Mouse (Mus musculus) kidney, embryonic 14.5 days (tissue): Measurements from ENCODE around the gene Rnase13. TPM values are rescaled to one million over a fixed set of nuclear protein-coding genes. Genes with fewer than 3 reads are reported as not detected.
"Not testable (repeated sequence)": the region's sequence is repeated elsewhere in the genome, so short reads cannot be mapped to it uniquely, and the experiment has no call there.

ENCODE experiments used
- ATAC-seq: fragments of 200-750 bp; cut with Nextera tagmentation; 2 replicates; pipeline ENCODE4 v1.8.0; 2017; ENCODE audit warnings: moderate number of reproducible peaks, mild to moderate bottlenecking, moderate TSS enrichment, moderate library complexity; ENCODE audit not compliant: low FRiP score, low TSS enrichment
- H3K27ac ChIP-seq: fragments of 300-500 bp; sonication (generic); 2 replicates; pipeline ENCODE4 v1.5.1; 2014; ENCODE audit warnings: low read depth, mild to moderate bottlenecking, low read length, moderate library complexity, mixed read lengths
- H3K27me3 ChIP-seq: fragments of 300-500 bp; sonication (generic); 2 replicates; pipeline ENCODE4 v1.6.1; 2014; ENCODE audit warnings: mild to moderate bottlenecking, low read length; ENCODE audit not compliant: control insufficient read depth, insufficient read depth
- H3K36me3 ChIP-seq: fragments of 300-500 bp; sonication (generic); 2 replicates; pipeline ENCODE4 v1.6.1; 2014; ENCODE audit warnings: low read length, mixed read lengths; ENCODE audit not compliant: control insufficient read depth, insufficient read depth
- H3K4me1 ChIP-seq: fragments of 300-500 bp; sonication (generic); 2 replicates; pipeline ENCODE4 v1.6.1; 2014; ENCODE audit warnings: low read length, mixed read lengths; ENCODE audit not compliant: control insufficient read depth, insufficient read depth
- H3K4me2 ChIP-seq: fragments of 300-500 bp; sonication (generic); replicated peaks from 2 replicates; pipeline ENCODE4 v1.6.1; 2014; ENCODE audit warnings: low read depth, mild to moderate bottlenecking, low read length
- H3K4me3 ChIP-seq: fragments of 300-500 bp; sonication (generic); 2 replicates; pipeline ENCODE4 v1.5.1; 2014; ENCODE audit warnings: mild to moderate bottlenecking, low read length
- H3K9ac ChIP-seq: fragments of 300-500 bp; sonication (generic); 2 replicates; pipeline ENCODE4 v1.6.1; 2014; ENCODE audit warnings: low read depth, mild to moderate bottlenecking, low read length, moderate library complexity
- H3K9me3 ChIP-seq: fragments of 300-500 bp; sonication (generic); 2 replicates; pipeline ENCODE4 v1.6.1; 2016; ENCODE audit warnings: low read length; ENCODE audit not compliant: control insufficient read depth
- WGBS: fragments of 180-500 bp; shearing (Covaris S2); extraction: QIAGEN DNeasy Blood & Tissue Kit; methylation state at CpG from one replicate; pipeline ENCODE4 v1.1.7; 2014; 5-methylcytosine and 5-hydroxymethylcytosine counted together
- polyA plus RNA-seq: library from polyadenylated mRNA; unstranded; fragments of >200 nt; fragmentation: Nextera tagmentation; extraction: Ambion mirVana; gene quantifications from 2 replicates; pipeline ENCODE4 v1.2.1, GENCODE M21; 2014

Gene Rnase13
- polyA plus RNA-seq, 1 experiment from 2014 or later = not detected

- no peaks in the 10 kb centered on the region for H3K36me3 ChIP-seq
- no peak overlapping the region for H3K4me2 ChIP-seq
- 30% methylated on average over 5 of the region's 5 CpGs for WGBS
- H3K27ac ChIP-seq = no peak overlapping the region
- no peak overlapping the region for H3K4me3 ChIP-seq
- no peak overlapping the region for H3K9ac ChIP-seq
- ATAC-seq = peak; percentile 87
- no peaks in the 10 kb centered on the region for H3K27me3 ChIP-seq
- H3K9me3 ChIP-seq = no peaks in the 10 kb centered on the region
- H3K4me1 ChIP-seq = peaks cover 3% of the 10 kb centered on the region; the same call in 1 of the 2 replicates
Measured at GRCm38 (mm10) chr14:51930824-51931223, 8.3 kb upstream of the Rnase13 start.

DNA sequence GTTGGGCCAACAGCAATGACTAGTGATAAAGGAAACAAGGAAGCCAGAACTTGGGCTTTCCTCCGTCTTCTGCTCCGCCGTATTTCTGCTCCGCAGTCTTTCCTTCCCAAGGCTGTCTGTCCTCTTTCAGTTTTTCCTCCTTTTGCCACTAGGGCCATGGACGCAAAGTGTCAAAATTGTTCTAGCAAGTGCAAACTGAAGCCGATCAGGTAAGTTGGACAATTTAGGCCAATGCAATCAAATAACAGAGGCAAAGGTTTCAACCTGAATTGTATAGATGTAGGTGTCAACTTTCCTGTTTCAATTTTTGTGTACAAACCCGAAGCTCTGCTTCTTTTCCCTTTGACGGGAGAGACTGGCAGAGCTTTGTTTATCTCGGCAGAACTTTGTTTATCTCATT is 7.4 kb upstream of the Rnase13 start:
- Histone ChIP-seq H3K27ac (no peak overlapping the region), H3K36me3 (no peaks in the 10 kb centered on the region), H3K4me2 (no peak overlapping the region), H3K9me3 (no peaks in the 10 kb centered on the region), H3K4me1 (peaks cover 3% of the 10 kb centered on the region; the same call in 1 of the 2 replicates), H3K9ac (no peak overlapping the region), H3K4me3 (no peak overlapping the region), H3K27me3 (no peaks in the 10 kb centered on the region)
- no peak for ATAC-seq
- WGBS = 78% methylated on average over 9 of the region's 9 CpGs

DNA sequence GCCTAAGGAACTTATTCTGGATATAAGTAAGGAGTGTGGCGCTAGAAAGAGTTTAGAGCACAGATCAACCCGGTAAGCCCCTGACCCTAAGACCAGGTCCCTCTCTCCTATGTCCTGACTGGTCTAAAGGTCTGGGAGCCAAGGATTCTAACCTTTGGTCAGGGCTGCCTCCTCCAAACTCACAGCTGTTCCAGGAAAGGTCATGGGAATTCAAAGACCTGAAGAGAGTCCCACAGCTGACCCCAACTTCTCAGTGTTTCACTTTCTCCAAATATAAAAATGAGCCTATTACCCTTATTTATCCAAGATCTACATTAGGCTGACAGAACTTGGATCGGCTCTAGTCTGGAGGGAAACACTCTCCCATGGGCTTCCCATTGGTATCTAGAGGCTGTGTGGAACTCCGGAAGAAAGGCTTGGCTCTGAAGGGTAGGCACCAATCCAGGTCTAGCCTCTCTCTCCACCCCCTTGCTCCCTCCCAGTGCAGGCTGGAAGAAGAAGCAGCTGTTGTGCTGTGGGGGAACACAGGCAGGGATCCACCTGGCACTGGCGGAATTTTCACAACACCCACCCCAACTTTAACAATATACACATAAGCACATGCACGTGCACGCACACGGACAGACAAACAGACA is 6.9 kb upstream of the Rnase13 start:
- no peak for ATAC-seq
- 82% methylated on average over 8 of the region's 8 CpGs for WGBS

GRCm38 (mm10) chr14:51926930-51927329 is 4.4 kb upstream of the Rnase13 start:
- H3K9ac ChIP-seq, ATAC-seq, H3K4me1 ChIP-seq, H3K27me3 ChIP-seq, H3K4me2 ChIP-seq, H3K27ac ChIP-seq, H3K36me3 ChIP-seq, H3K9me3 ChIP-seq, H3K4me3 ChIP-seq: not testable (repeated sequence)
- WGBS = 93% methylated on average over 11 of the region's 11 CpGs

More for the DNA sequence above, 6.9 kb upstream of the Rnase13 start:
- H3K9me3 ChIP-seq = no peaks in the 10 kb centered on the region
- no peak overlapping the region for H3K4me2 ChIP-seq
- H3K36me3 ChIP-seq = no peaks in the 10 kb centered on the region
- no peak overlapping the region for H3K4me3 ChIP-seq
- H3K4me1 ChIP-seq = peaks cover 3% of the 10 kb centered on the region; the same call in 1 of the 2 replicates
- no peak overlapping the region for H3K9ac ChIP-seq
- H3K27me3 ChIP-seq = no peaks in the 10 kb centered on the region
- no peak overlapping the region for H3K27ac ChIP-seq

DNA sequence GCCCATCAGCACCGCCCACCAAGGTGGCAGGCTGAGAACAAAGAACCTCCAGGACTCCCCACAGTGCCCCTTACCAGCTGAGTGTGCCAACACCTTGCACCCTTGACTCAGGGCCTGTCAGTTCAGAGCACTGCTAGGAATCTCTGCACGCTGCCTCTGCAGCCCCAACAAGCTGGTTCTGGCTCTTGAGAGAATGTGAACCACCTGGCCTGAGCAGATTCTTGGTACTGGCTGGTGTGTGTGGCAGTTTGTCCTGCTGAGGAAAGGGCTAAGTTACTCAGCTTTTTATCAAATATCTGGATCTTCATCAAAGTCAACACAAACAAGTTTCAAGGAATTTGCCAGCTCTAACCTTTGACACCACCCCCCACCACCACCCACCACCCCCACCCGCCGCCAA is 919 bp upstream of the Rnase13 start:
- Histone ChIP-seq H3K9me3 (no peaks in the 10 kb centered on the region), H3K9ac (no peak overlapping the region), H3K27me3 (no peaks in the 10 kb centered on the region), H3K27ac (no peak overlapping the region), H3K4me1 (no peaks in the 10 kb centered on the region), H3K36me3 (no peaks in the 10 kb centered on the region), H3K4me2 (no peak overlapping the region), H3K4me3 (no peak overlapping the region)
- WGBS = 84% methylated on average over 4 of the region's 4 CpGs
- ATAC-seq = no peak

GRCm38 (mm10) chr14:51922910-51923309 is 337 bp upstream of the Rnase13 start:
- Histone ChIP-seq H3K4me3 (no peak overlapping the region), H3K9me3 (no peaks in the 10 kb centered on the region), H3K27me3 (no peaks in the 10 kb centered on the region), H3K36me3 (no peaks in the 10 kb centered on the region), H3K4me1 (no peaks in the 10 kb centered on the region), H3K4me2 (no peak overlapping the region), H3K9ac (no peak overlapping the region), H3K27ac (no peak overlapping the region)
- WGBS = 78% methylated on average over 2 of the region's 2 CpGs
- no peak for ATAC-seq

- no peaks in the 10 kb centered on the region for H3K27me3 ChIP-seq
- H3K4me3 ChIP-seq = no peak overlapping the region
- no peaks in the 10 kb centered on the region for H3K9me3 ChIP-seq
- no peak overlapping the region for H3K27ac ChIP-seq
- 75% methylated on average over 16 of the region's 16 CpGs for WGBS
- H3K36me3 ChIP-seq = no peaks in the 10 kb centered on the region
- H3K4me1 ChIP-seq = no peaks in the 10 kb centered on the region
- no peak overlapping the region for H3K4me2 ChIP-seq
- H3K9ac ChIP-seq = no peak overlapping the region
- ATAC-seq = peak; percentile 51; the same call in 1 of the 2 replicates
Measured at GRCm38 (mm10) chr14:51921759-51922570, 608 bp downstream of the Rnase13 start.

DNA sequence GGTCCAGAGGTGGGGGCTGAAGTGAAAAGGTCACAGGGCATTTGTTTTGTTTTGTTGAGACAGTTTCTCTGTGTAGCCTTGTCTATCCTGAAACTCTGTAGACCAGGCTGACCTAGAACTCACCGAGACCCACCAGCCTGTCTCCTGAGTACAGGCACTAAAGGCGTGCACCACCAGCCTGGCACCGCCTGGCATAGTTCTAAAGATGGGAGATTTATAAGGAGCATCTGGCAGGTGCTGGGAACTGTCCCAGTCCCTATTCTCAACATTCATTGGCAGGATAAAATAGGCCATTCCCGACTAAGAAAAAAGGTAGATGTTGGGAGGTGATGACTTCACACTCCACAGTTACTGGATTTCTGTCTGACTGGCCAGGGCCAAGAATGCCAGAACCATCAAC is 3.6 kb downstream of the Rnase13 start:
- H3K36me3 ChIP-seq = no peaks in the 10 kb centered on the region
- no peak overlapping the region for H3K27ac ChIP-seq
- no peaks in the 10 kb centered on the region for H3K9me3 ChIP-seq
- H3K9ac ChIP-seq = no peak overlapping the region
- H3K4me2 ChIP-seq = no peak overlapping the region
- H3K4me1 ChIP-seq = peaks cover 10% of the 10 kb centered on the region
- H3K4me3 ChIP-seq = no peak overlapping the region
- no peaks in the 10 kb centered on the region for H3K27me3 ChIP-seq
- WGBS = 89% methylated on average over 4 of the region's 4 CpGs
- ATAC-seq = no peak

- ATAC-seq = no peak
- H3K9ac ChIP-seq = no peak within 1 kb of the TSS
- H3K36me3 ChIP-seq = no peaks in the 10 kb centered on the region
- H3K4me1 ChIP-seq = peaks cover 12% of the 10 kb centered on the region
- H3K4me2 ChIP-seq = no peak within 1 kb of the TSS
- no peak within 1 kb of the TSS for H3K4me3 ChIP-seq
- H3K27ac ChIP-seq = no peak within 1 kb of the TSS
- 89% methylated on average over 4 of the region's 4 CpGs for whole genome bisulfite sequencing
- H3K9me3 ChIP-seq = no peaks in the 10 kb centered on the region
- H3K27me3 ChIP-seq = no peaks in the 10 kb centered on the region
Measured at GRCm38 (mm10) chr14:51918125-51918524, 4.4 kb downstream of the Rnase13 start, which contains the start of gene Tppp2. Gene Tppp2 (plus strand): TSS chr14:51918425.
